Mouse (Mus musculus): ENCODE measurements around the gene Sugp1.

DNA sequence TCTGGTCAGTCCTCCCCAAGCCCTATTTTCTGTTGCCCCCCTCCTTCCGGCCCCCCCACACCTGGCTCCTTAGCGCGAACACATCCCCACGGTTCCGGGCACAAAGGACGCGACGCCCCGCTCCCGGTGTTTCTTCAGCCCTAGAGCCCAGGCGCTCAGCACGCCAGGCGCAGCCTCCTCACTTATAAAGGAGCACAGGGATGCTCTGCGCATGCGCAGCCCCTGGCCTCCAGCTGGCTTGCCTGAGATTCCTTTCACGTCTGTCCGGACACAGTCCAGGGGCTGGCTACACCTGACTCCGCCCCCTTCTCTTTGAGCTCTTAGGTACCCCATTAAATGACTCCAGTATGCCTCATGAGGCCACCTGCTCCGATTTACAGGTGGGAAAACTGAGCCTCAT is 78.1 kb downstream of the Sugp1 start, which contains the start of gene Ncan:
- TF ChIP-seq CTCF (IDR thresholded peaks at IDR 0.05; ENCODE audit: extremely low read depth, insufficient read depth, low read length) (no peak), POLR2A (IDR thresholded peaks at IDR 0.05; ENCODE audit: extremely low read depth, insufficient read depth, low read length) (peak; percentile 100)
